Mouse (Mus musculus): Measurements from ENCODE around the gene Phf23.
A peak's percentile ranks its signal among the peaks of the same experiment; 100 is the strongest.

The Phf23 gene

GRCm38 (mm10) chr11:69970775-69971174 is 24.8 kb upstream of the Phf23 start:
- DNase-seq (ENCODE audit: low spot score in 2 of 2): no peak

- no peak for DNase-seq (ENCODE audit: low spot score in 2 of 2)
Measured at GRCm38 (mm10) chr11:69974907-69975306, 20.7 kb upstream of the Phf23 start.

GRCm38 (mm10) chr11:69976271-69976670 is 19.3 kb upstream of the Phf23 start:
- DNase-seq (ENCODE audit: low spot score in 2 of 2): no peak

GRCm38 (mm10) chr11:69979827-69980195 is 15.8 kb upstream of the Phf23 start:
- DNase-seq (ENCODE audit: low spot score in 2 of 2): no peak

- DNase-seq (ENCODE audit: low spot score in 2 of 2): peak; percentile 99
Measured at GRCm38 (mm10) chr11:69980196-69981140, 15.1 kb upstream of the Phf23 start.

GRCm38 (mm10) chr11:69981141-69981762 is 14.3 kb upstream of the Phf23 start, which contains the start of gene Ctdnep1:
Ctdnep1 (plus strand) TSS chr11:69981156.
- peak in 1 of 2 experiments; percentile 24 for DNase-seq (ENCODE audit: low spot score in 2 of 2)

GRCm38 (mm10) chr11:69982225-69982624 is 13.4 kb upstream of the Phf23 start, which contains the start of gene Elp5:
Elp5 (minus strand) TSS chr11:69982517.
- DNase-seq (ENCODE audit: low spot score in 2 of 2): no peak

GRCm38 (mm10) chr11:69982877-69983276 is 12.7 kb upstream of the Phf23 start:
- peak in 1 of 2 experiments; percentile 63 for DNase-seq (ENCODE audit: low spot score in 2 of 2)

- DNase-seq (ENCODE audit: low spot score in 2 of 2): peak in 1 of 2 experiments; percentile 58
Measured at GRCm38 (mm10) chr11:69983377-69983776, 12.2 kb upstream of the Phf23 start.

- no peak for DNase-seq (ENCODE audit: low spot score in 2 of 2)
Measured at GRCm38 (mm10) chr11:69984431-69984830, 11.1 kb upstream of the Phf23 start.

- no peak for DNase-seq (ENCODE audit: low spot score in 2 of 2)
Measured at GRCm38 (mm10) chr11:69989949-69990348, 5.6 kb upstream of the Phf23 start.

GRCm38 (mm10) chr11:69990850-69991691 is 4.5 kb upstream of the Phf23 start, which contains the start of gene Gabarap:
Gabarap (plus strand) TSS chr11:69991143.
- peak; percentile 94 to 98 for DNase-seq (ENCODE audit: low spot score in 2 of 2)

- no peak for DNase-seq (ENCODE audit: low spot score in 2 of 2)
Measured at GRCm38 (mm10) chr11:69991711-69992110, 3.9 kb upstream of the Phf23 start.

GRCm38 (mm10) chr11:69992396-69992795 is 3.2 kb upstream of the Phf23 start:
- DNase-seq (ENCODE audit: low spot score in 2 of 2): no peak

GRCm38 (mm10) chr11:69992932-69993331 is 2.6 kb upstream of the Phf23 start:
- no peak for DNase-seq (ENCODE audit: low spot score in 2 of 2)

- no peak for DNase-seq (ENCODE audit: low spot score in 2 of 2)
Measured at GRCm38 (mm10) chr11:69994401-69995090, 1.0 kb upstream of the Phf23 start.

- peak in 1 of 2 experiments; percentile 57 for DNase-seq (ENCODE audit: low spot score in 2 of 2)
Measured at GRCm38 (mm10) chr11:69996161-69997061, 834 bp downstream of the Phf23 start.

GRCm38 (mm10) chr11:69997070-69997509 is 1.5 kb downstream of the Phf23 start:
- DNase-seq (ENCODE audit: low spot score in 2 of 2): peak; percentile 89 to 91

- no peak for DNase-seq (ENCODE audit: low spot score in 2 of 2)
Measured at GRCm38 (mm10) chr11:69998567-69999491, 3.3 kb downstream of the Phf23 start.
